Comparison of ENCODE assay signal across 15 mouse cellular contexts in the genomic region with DNA sequence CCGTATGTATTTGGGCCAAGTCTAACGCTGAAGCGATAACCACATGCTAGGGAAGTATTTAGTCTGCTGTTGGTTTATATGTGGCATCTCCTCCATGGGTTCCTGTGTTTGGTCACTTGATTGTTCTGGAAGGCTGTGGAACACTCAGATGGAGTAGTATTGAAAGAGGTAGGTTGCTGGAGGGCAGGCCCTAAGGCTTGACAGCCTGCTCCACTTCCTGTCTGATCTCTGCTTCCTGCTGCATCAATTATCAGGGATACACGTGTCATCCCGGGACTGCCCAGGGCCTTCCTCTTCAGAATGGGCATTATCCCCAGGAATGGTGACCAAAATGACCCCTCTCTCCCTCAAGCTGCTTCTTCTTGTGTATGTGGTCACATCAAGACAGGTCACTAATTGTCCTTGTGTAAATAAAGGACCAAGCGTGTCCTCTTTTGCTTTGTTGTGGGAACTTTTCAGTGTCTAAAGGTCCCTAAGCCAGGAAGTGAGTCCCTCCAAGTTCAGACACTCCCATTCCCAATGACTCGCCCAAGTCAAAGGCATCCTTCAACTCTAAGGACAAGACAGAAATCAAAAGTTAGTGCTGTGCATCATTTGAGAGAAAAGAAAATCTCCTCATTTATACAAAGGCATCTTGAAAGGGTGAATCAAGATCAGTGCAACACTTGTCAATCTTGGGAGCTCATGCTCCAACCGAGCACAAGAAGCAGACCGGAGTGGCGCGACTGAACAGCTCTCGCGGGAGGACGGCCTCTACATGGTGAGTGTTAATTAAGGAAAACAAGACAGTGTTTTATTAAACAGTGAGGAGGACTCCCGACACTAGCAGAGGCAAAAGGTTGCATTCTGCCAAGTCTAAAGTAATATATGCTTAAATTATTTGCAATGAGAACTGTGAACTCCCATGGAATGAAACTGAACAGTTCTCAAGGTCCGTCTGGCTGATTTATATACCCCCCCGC.
DNase-seq lines count a peak whose midpoint lies in the region; ATAC-seq and TF ChIP-seq lines count a peak whose summit lies in the region.
"Had no signal": no experiment of that assay in that cellular context is flagged by ENCODE, and none has a peak within 500 bp of the region (broad histone marks: within the 10 kb centered on the region; RNA-seq: fewer than 3 reads in every experiment).

No protein-coding gene starts in this region.

- no peak for TF ChIP-seq CTCF in liver, adult 2 months (IDR thresholded peaks at IDR 0.05; ENCODE audit: low read depth, low read length)

- H3K9me3 ChIP-seq in heart, embryonic 14.5 days (ENCODE audit: control insufficient read depth, low read length) = no peaks in the 10 kb centered on the region
- no peaks in the 10 kb centered on the region for H3K9me3 ChIP-seq in heart, embryonic 12.5 days (replicated peaks)
- no peaks in the 10 kb centered on the region for H3K9me3 ChIP-seq in liver, embryonic 12.5 days (replicated peaks)
- H3K9me3 ChIP-seq: forebrain, embryonic 12.5 days; midbrain, embryonic 10.5 days; neural tube, embryonic 13.5 days had no signal

- ATAC-seq in heart, embryonic 14.5 days (ENCODE audit: insufficient number of reproducible peaks, insufficient read depth, low FRiP score, low read depth) = no peak
- no peak for ATAC-seq in heart, embryonic 12.5 days (ENCODE audit: insufficient number of reproducible peaks, low FRiP score)
- no peak for ATAC-seq in liver, embryonic 12.5 days
- ATAC-seq in inflammation-experienced regulatory T-cells, adult 6 months = peak; percentile 13

- no peak overlapping the region for H3K9ac ChIP-seq in heart, embryonic 14.5 days (ENCODE audit: low read length)
- no peak overlapping the region for H3K9ac ChIP-seq in heart, embryonic 12.5 days
- H3K9ac ChIP-seq in liver, adult 2 months (ENCODE audit: low read depth, low read length) = no peak overlapping the region
- no peak overlapping the region for H3K9ac ChIP-seq in liver, embryonic 12.5 days
- H3K9ac ChIP-seq: forebrain, embryonic 12.5 days; neural tube, embryonic 13.5 days had no signal

- no peak for TF ChIP-seq POLR2A in liver, adult 2 months (IDR thresholded peaks at IDR 0.05; ENCODE audit: extremely low read depth, insufficient read depth, low read length)

- no peak for DNase-seq in liver, adult 2 months (ENCODE audit: extremely low read depth, low read depth, low spot score)
- peak; percentile 28 for DNase-seq in kidney, adult 9 months
- no peak for DNase-seq in right cerebral cortex, postnatal 14 days
- DNase-seq: cerebellum, adult 9-10 months; right cerebral cortex, postnatal 4 days; thymus, postnatal 14 days had no signal

- 79% methylated on average over 17 of the region's 17 CpGs for WGBS in heart, embryonic 14.5 days
- 76% methylated on average over 17 of the region's 17 CpGs for WGBS in heart, embryonic 12.5 days
- 84% methylated on average over 17 of the region's 17 CpGs for WGBS in liver, adult 2 months
- 68% methylated on average over 17 of the region's 17 CpGs for WGBS in liver, embryonic 12.5 days (ENCODE audit: insufficient replicate concordance)

- peaks cover 11 to 33% of the 10 kb centered on the region in 2 experiments for H3K4me1 ChIP-seq in heart, embryonic 14.5 days (ENCODE audit: control insufficient read depth in 2 of 2, insufficient read depth in 2 of 2, low read length in 2 of 2)
- peaks cover 36% of the 10 kb centered on the region for H3K4me1 ChIP-seq in heart, embryonic 12.5 days (replicated peaks)
- H3K4me1 ChIP-seq in liver, adult 2 months (ENCODE audit: control insufficient read depth, insufficient read depth, low read length) = no peaks in the 10 kb centered on the region; the same call in 1 of the 2 replicates
- H3K4me1 ChIP-seq in liver, embryonic 12.5 days = no peaks in the 10 kb centered on the region; the same call in 1 of the 2 replicates

- H3K36me3 ChIP-seq in heart, embryonic 14.5 days (ENCODE audit: control insufficient read depth, insufficient read depth, low read length) = peaks cover 4% of the 10 kb centered on the region; the same call in 1 of the 2 replicates
- H3K36me3 ChIP-seq in heart, embryonic 12.5 days = no peaks in the 10 kb centered on the region
- H3K36me3 ChIP-seq in liver, adult 2 months (ENCODE audit: control insufficient read depth, insufficient read depth, low read length) = no peaks in the 10 kb centered on the region
- no peaks in the 10 kb centered on the region for H3K36me3 ChIP-seq in liver, embryonic 12.5 days
- H3K36me3 ChIP-seq: forebrain, embryonic 12.5 days; G1E; neural tube, embryonic 13.5 days had no signal

- H3K79me2 ChIP-seq in liver, adult 2 months (ENCODE audit: control insufficient read depth, insufficient read depth, low read length) = no peaks in the 10 kb centered on the region

- no peak overlapping the region for H3K27ac ChIP-seq in heart, embryonic 14.5 days (replicated peaks in 1 of 2; ENCODE audit: control insufficient read depth in 1 of 2, insufficient read depth in 1 of 2, low read depth in 2 of 2, low read length in 2 of 2)
- no peak overlapping the region for H3K27ac ChIP-seq in heart, embryonic 12.5 days (ENCODE audit: poor library complexity, severe bottlenecking)
- peak overlapping the region; percentile 66; the same call in 1 of the 2 replicates for H3K27ac ChIP-seq in liver, adult 2 months (replicated peaks; ENCODE audit: insufficient read depth, low read depth, low read length)
- H3K27ac ChIP-seq in liver, embryonic 12.5 days = no peak overlapping the region
- H3K27ac ChIP-seq: forebrain, embryonic 12.5 days; layer of hippocampus, adult 2 months; midbrain, embryonic 10.5 days; neural tube, embryonic 13.5 days had no signal

- H3K4me2 ChIP-seq in heart, embryonic 14.5 days (ENCODE audit: low read length) = peak overlapping the region; percentile 24; the same call in 1 of the 2 replicates
- H3K4me2 ChIP-seq in heart, embryonic 12.5 days = no peak overlapping the region
- H3K4me2 ChIP-seq in liver, embryonic 12.5 days = no peak overlapping the region
- H3K4me2 ChIP-seq: forebrain, embryonic 12.5 days; neural tube, embryonic 13.5 days had no signal

- H3K4me3 ChIP-seq in heart, embryonic 14.5 days (ENCODE audit: control insufficient read depth in 1 of 2, insufficient read depth in 1 of 2, low read depth in 1 of 2, low read length in 2 of 2) = no peak overlapping the region
- H3K4me3 ChIP-seq in heart, embryonic 12.5 days = no peak overlapping the region
- no peak overlapping the region for H3K4me3 ChIP-seq in liver, adult 2 months (ENCODE audit: insufficient read depth, low read depth, low read length)
- H3K4me3 ChIP-seq in liver, embryonic 12.5 days = no peak overlapping the region
- H3K4me3 ChIP-seq: forebrain, embryonic 12.5 days; layer of hippocampus, adult 2 months; midbrain, embryonic 10.5 days; neural tube, embryonic 13.5 days had no signal

- no peaks in the 10 kb centered on the region for H3K27me3 ChIP-seq in heart, embryonic 14.5 days (ENCODE audit: control insufficient read depth, insufficient read depth, low read length)
- H3K27me3 ChIP-seq in heart, embryonic 12.5 days (replicated peaks) = no peaks in the 10 kb centered on the region
- H3K27me3 ChIP-seq in liver, adult 2 months (ENCODE audit: control insufficient read depth, insufficient read depth, low read length) = no peaks in the 10 kb centered on the region
- no peaks in the 10 kb centered on the region for H3K27me3 ChIP-seq in liver, embryonic 12.5 days (replicated peaks)
- H3K27me3 ChIP-seq: forebrain, embryonic 12.5 days; neural tube, embryonic 13.5 days had no signal
